Mouse (Mus musculus) neural tube, embryonic 13.5 days (tissue): ENCODE results near the gene Myl6. TPM values are rescaled to one million over a fixed set of nuclear protein-coding genes. Genes with fewer than 3 reads are reported as not detected.
A peak's percentile ranks its signal among the peaks of the same experiment; 100 is the strongest.

Experiments used
- ATAC-seq: fragments of 200-750 bp; cut with Nextera tagmentation; 2 replicates; pipeline ENCODE4 v1.8.0; 2017; ENCODE audit warnings: low read depth, mild to moderate bottlenecking, moderate TSS enrichment, moderate library complexity
- H3K27ac ChIP-seq: fragments of 300-500 bp; sonication (generic); replicated peaks from 2 replicates; pipeline ENCODE4 v1.5.1; 2015; ENCODE audit warnings: moderate library complexity, mild to moderate bottlenecking, inconsistent platforms
- H3K27me3 ChIP-seq: fragments of 300-500 bp; sonication (generic); 2 replicates; pipeline ENCODE4 v1.6.1; 2015; ENCODE audit warnings: mild to moderate bottlenecking, inconsistent platforms
- H3K36me3 ChIP-seq: fragments of 300-500 bp; sonication (generic); 2 replicates; pipeline ENCODE4 v1.6.1; 2015; ENCODE audit warnings: mild to moderate bottlenecking, inconsistent platforms
- H3K4me1 ChIP-seq: fragments of 300-500 bp; sonication (generic); replicated peaks from 2 replicates; pipeline ENCODE4 v1.6.1; 2015; ENCODE audit warnings: inconsistent platforms
- H3K4me2 ChIP-seq: fragments of 300-500 bp; sonication (generic); 2 replicates; pipeline ENCODE4 v1.6.1; 2015; ENCODE audit warnings: inconsistent platforms, mild to moderate bottlenecking, moderate library complexity
- H3K4me3 ChIP-seq: fragments of 300-500 bp; sonication (generic); 2 replicates; pipeline ENCODE4 v1.5.1; 2015; ENCODE audit warnings: mild to moderate bottlenecking, inconsistent platforms
- H3K9ac ChIP-seq: fragments of 300-500 bp; sonication (generic); 2 replicates; pipeline ENCODE4 v1.6.1; 2015; ENCODE audit warnings: moderate library complexity, mild to moderate bottlenecking, inconsistent platforms
- H3K9me3 ChIP-seq: fragments of 300-500 bp; sonication (generic); 2 replicates; pipeline ENCODE4 v1.6.1; 2016; ENCODE audit warnings: inconsistent platforms
- WGBS: fragments of 180-500 bp; shearing (Covaris S2); methylation state at CpG from one replicate; pipeline ENCODE4 v1.1.7; 2015; 5-methylcytosine and 5-hydroxymethylcytosine counted together
- polyA plus RNA-seq: library from polyadenylated mRNA; unstranded; fragments of >200 nt; fragmentation: Nextera tagmentation; extraction: Ambion mirVana; gene quantifications from 2 replicates; pipeline ENCODE4 v1.2.1, GENCODE M21; 2015

Gene Myl6
- polyA plus RNA-seq, 1 experiment from 2014 or later, result 1,105 TPM

- WGBS, result 6% methylated on average over 11 of the region's 11 CpGs
- Histone ChIP-seq H3K27ac (peak overlapping the region; percentile 80), H3K4me3 (peak overlapping the region; percentile 76), H3K27me3 (peaks cover 9% of the 10 kb centered on the region), H3K9ac (peak overlapping the region; percentile 81), H3K4me1 (peaks cover 19% of the 10 kb centered on the region), H3K9me3 (no peaks in the 10 kb centered on the region), H3K36me3 (peaks cover 17% of the 10 kb centered on the region), H3K4me2 (peak overlapping the region; percentile 99)
- ATAC-seq, result no peak
Observed at GRCm38 (mm10) chr10:128524111-128524731, 30.3 kb upstream of the Myl6 start.

GRCm38 (mm10) chr10:128522351-128522750, 28.4 kb upstream of the Myl6 start:
- Histone ChIP-seq H3K36me3 (peaks cover 26% of the 10 kb centered on the region), H3K9ac (no peak overlapping the region), H3K27me3 (peaks cover 17% of the 10 kb centered on the region), H3K4me2 (no peak overlapping the region), H3K9me3 (no peaks in the 10 kb centered on the region), H3K27ac (no peak overlapping the region), H3K4me3 (no peak overlapping the region), H3K4me1 (peaks cover 19% of the 10 kb centered on the region)
- ATAC-seq, result no peak
- WGBS, result 78% methylated on average over 6 of the region's 6 CpGs

- H3K4me1 ChIP-seq, result peaks cover 11% of the 10 kb centered on the region
- H3K27ac ChIP-seq, result no peak overlapping the region
- ATAC-seq, result no peak
- no peak overlapping the region for H3K4me3 ChIP-seq
- H3K27me3 ChIP-seq, result peaks cover 35% of the 10 kb centered on the region
- H3K9ac ChIP-seq, result no peak overlapping the region
- 88% methylated on average over 16 of the region's 16 CpGs for WGBS
- no peak overlapping the region for H3K4me2 ChIP-seq
- no peaks in the 10 kb centered on the region for H3K9me3 ChIP-seq
- peaks cover 43% of the 10 kb centered on the region for H3K36me3 ChIP-seq
Observed at GRCm38 (mm10) chr10:128520591-128520990, 26.6 kb upstream of the Myl6 start.

GRCm38 (mm10) chr10:128518833-128519232, 24.9 kb upstream of the Myl6 start:
- Histone ChIP-seq H3K27me3 (peaks cover 29% of the 10 kb centered on the region), H3K4me2 (no peak overlapping the region), H3K36me3 (peaks cover 53% of the 10 kb centered on the region), H3K4me3 (no peak overlapping the region), H3K4me1 (peaks cover under 1% of the 10 kb centered on the region; the same call in 1 of the 2 replicates), H3K9ac (no peak overlapping the region), H3K27ac (no peak overlapping the region), H3K9me3 (no peaks in the 10 kb centered on the region)
- 71% methylated on average over 7 of the region's 7 CpGs for WGBS
- no peak for ATAC-seq

- no peak for ATAC-seq
- WGBS, result 18% methylated on average over 6 of the region's 6 CpGs
- H3K27ac ChIP-seq, result no peak overlapping the region
- H3K27me3 ChIP-seq, result peaks cover 29% of the 10 kb centered on the region
- H3K4me1 ChIP-seq, result no peaks in the 10 kb centered on the region
- H3K4me3 ChIP-seq, result no peak overlapping the region
- no peak overlapping the region for H3K4me2 ChIP-seq
- no peaks in the 10 kb centered on the region for H3K9me3 ChIP-seq
- H3K9ac ChIP-seq, result no peak overlapping the region
- H3K36me3 ChIP-seq, result peaks cover 67% of the 10 kb centered on the region
Observed at GRCm38 (mm10) chr10:128516677-128517076, 22.7 kb upstream of the Myl6 start.

- Histone ChIP-seq H3K27ac (no peak overlapping the region), H3K36me3 (peaks cover 71% of the 10 kb centered on the region), H3K4me1 (no peaks in the 10 kb centered on the region), H3K9me3 (no peaks in the 10 kb centered on the region), H3K4me3 (no peak overlapping the region), H3K9ac (no peak overlapping the region), H3K27me3 (peaks cover 29% of the 10 kb centered on the region), H3K4me2 (no peak overlapping the region)
- 23% methylated on average over 20 of the region's 20 CpGs for WGBS
- no peak for ATAC-seq
Observed at GRCm38 (mm10) chr10:128516029-128516428, 22.1 kb upstream of the Myl6 start.

GRCm38 (mm10) chr10:128515044-128515443, 21.1 kb upstream of the Myl6 start:
- no peak overlapping the region for H3K4me3 ChIP-seq
- H3K4me1 ChIP-seq, result no peaks in the 10 kb centered on the region
- peaks cover 69% of the 10 kb centered on the region for H3K36me3 ChIP-seq
- ATAC-seq, result no peak
- no peak overlapping the region for H3K4me2 ChIP-seq
- H3K27ac ChIP-seq, result no peak overlapping the region
- H3K9ac ChIP-seq, result no peak overlapping the region
- 86% methylated on average over 4 of the region's 4 CpGs for WGBS
- H3K9me3 ChIP-seq, result no peaks in the 10 kb centered on the region
- H3K27me3 ChIP-seq, result peaks cover 29% of the 10 kb centered on the region

GRCm38 (mm10) chr10:128511761-128512160, 17.8 kb upstream of the Myl6 start:
- no peak for ATAC-seq
- Histone ChIP-seq H3K4me3 (no peak overlapping the region), H3K36me3 (peaks cover 53% of the 10 kb centered on the region), H3K9ac (no peak overlapping the region), H3K4me2 (no peak overlapping the region), H3K4me1 (no peaks in the 10 kb centered on the region), H3K27ac (no peak overlapping the region), H3K9me3 (no peaks in the 10 kb centered on the region), H3K27me3 (peaks cover 14% of the 10 kb centered on the region)
- 91% methylated on average over 12 of the region's 12 CpGs for WGBS

GRCm38 (mm10) chr10:128511189-128511588, 17.2 kb upstream of the Myl6 start:
- whole genome bisulfite sequencing, result 92% methylated on average over 9 of the region's 9 CpGs
- no peak overlapping the region for H3K27ac ChIP-seq
- H3K9ac ChIP-seq, result no peak overlapping the region
- no peak overlapping the region for H3K4me3 ChIP-seq
- peaks cover 47% of the 10 kb centered on the region for H3K36me3 ChIP-seq
- H3K4me1 ChIP-seq, result no peaks in the 10 kb centered on the region
- H3K4me2 ChIP-seq, result no peak overlapping the region
- no peak for ATAC-seq
- H3K9me3 ChIP-seq, result no peaks in the 10 kb centered on the region
- H3K27me3 ChIP-seq, result peaks cover 9% of the 10 kb centered on the region

- no peak overlapping the region for H3K9ac ChIP-seq
- ATAC-seq, result no peak
Observed at GRCm38 (mm10) chr10:128510301-128510700, 16.4 kb upstream of the Myl6 start.

GRCm38 (mm10) chr10:128509831-128510230, 15.9 kb upstream of the Myl6 start:
- Histone ChIP-seq H3K27ac (no peak overlapping the region), H3K27me3 (no peaks in the 10 kb centered on the region), H3K9ac (no peak overlapping the region), H3K4me2 (no peak overlapping the region), H3K36me3 (peaks cover 38% of the 10 kb centered on the region), H3K4me1 (no peaks in the 10 kb centered on the region), H3K9me3 (no peaks in the 10 kb centered on the region), H3K4me3 (no peak overlapping the region)
- WGBS, result 81% methylated on average over 4 of the region's 4 CpGs
- ATAC-seq, result no peak

More at GRCm38 (mm10) chr10:128510301-128510700, 16.4 kb upstream of the Myl6 start:
- Histone ChIP-seq H3K9me3 (no peaks in the 10 kb centered on the region), H3K4me2 (no peak overlapping the region), H3K4me3 (no peak overlapping the region), H3K27ac (no peak overlapping the region), H3K36me3 (peaks cover 42% of the 10 kb centered on the region), H3K4me1 (no peaks in the 10 kb centered on the region), H3K27me3 (no peaks in the 10 kb centered on the region)
- 90% methylated on average over 11 of the region's 11 CpGs for WGBS

GRCm38 (mm10) chr10:128509203-128509602, 15.3 kb upstream of the Myl6 start:
- Histone ChIP-seq H3K27me3 (no peaks in the 10 kb centered on the region), H3K9ac (no peak overlapping the region), H3K4me3 (no peak overlapping the region), H3K27ac (no peak overlapping the region), H3K4me2 (no peak overlapping the region), H3K9me3 (no peaks in the 10 kb centered on the region), H3K4me1 (no peaks in the 10 kb centered on the region), H3K36me3 (peaks cover 37% of the 10 kb centered on the region)
- ATAC-seq, result no peak
- WGBS, result 87% methylated on average over 9 of the region's 9 CpGs

- Histone ChIP-seq H3K27ac (no peak overlapping the region), H3K9me3 (no peaks in the 10 kb centered on the region), H3K9ac (no peak overlapping the region), H3K36me3 (peaks cover 31% of the 10 kb centered on the region), H3K4me1 (no peaks in the 10 kb centered on the region), H3K4me3 (no peak overlapping the region), H3K4me2 (no peak overlapping the region), H3K27me3 (no peaks in the 10 kb centered on the region)
- 81% methylated on average over 9 of the region's 9 CpGs for WGBS
- ATAC-seq, result no peak
Observed at GRCm38 (mm10) chr10:128508260-128508659, 14.3 kb upstream of the Myl6 start.
